Mouse (Mus musculus): ENCODE measurements around the gene Vmn2r100. TPM values are rescaled to one million over a fixed set of nuclear protein-coding genes. Genes with fewer than 3 reads are reported as not detected.

Gene Vmn2r100
- polyA plus RNA-seq (2017; shearing (Covaris generic)): 0.66 TPM

GRCm38 (mm10) chr17:19504432-19504831, at the start of gene Vmn2r100:
TSS of gene Vmn2r100 (plus strand) at chr17:19504732.

DNA sequence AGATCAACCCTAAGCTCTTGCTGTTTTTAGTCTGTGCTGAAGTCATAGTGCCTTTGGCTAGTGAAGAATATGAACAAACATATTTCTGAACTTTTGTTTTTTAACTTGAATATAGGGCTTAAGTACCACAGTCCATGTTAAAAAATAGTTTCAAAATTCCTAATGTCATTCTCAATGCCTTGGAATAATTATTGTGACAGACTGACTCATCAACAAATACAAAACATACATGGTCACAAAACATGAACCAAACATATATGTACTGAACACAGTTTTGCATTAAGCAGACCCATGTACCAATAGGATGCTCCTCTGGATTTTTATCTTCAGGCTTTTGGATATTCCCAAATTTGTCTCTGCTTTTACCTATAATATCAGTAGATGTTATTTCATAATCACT, 72.4 kb downstream of the Vmn2r100 start, which contains the start of gene Vmn2r101:
Gene Vmn2r101 (plus strand): TSS at position 301 of the 400 bp plus-strand sequence.

Other genes starting within 250 kb of the Vmn2r100 start
- gene Vmn2r99, start 142.8 kb upstream of the Vmn2r100 start, polyA plus RNA-seq (2017; shearing (Covaris generic)): not detected
- gene Vmn2r101, start 72.5 kb downstream of the Vmn2r100 start, polyA plus RNA-seq (2017; shearing (Covaris generic)): not detected
- not detected for gene Vmn2r102, start 155.6 kb downstream of the Vmn2r100 start, polyA plus RNA-seq (2017; shearing (Covaris generic))